Mouse (Mus musculus): ENCODE measurements at regions not wholly inside any gene's neighbourhood (a gene's known extent, or its start where the extent isn't known, plus 50 kb on each side); places are given as distances from the start of the nearest gene placed in this dataset.

DNA sequence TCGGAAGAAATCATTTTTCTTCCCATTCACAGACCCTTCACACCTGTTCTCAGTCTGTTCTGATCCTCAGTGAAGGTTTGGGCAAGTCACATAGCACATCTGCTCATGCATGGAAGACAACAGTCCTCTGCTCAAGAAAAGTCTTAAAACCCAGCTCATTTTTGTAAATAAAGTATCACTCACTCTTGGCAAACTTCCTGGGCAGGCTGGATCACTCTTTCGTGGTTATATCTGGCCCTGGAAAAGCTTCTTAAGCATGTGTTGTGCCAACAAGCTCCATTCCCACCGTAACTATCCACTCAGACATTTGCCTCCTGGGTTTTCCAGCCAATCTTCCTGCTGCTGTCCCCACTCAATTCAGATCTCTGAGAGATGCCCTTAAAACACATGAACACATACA lies 103.2 kb upstream of the Cep85l start:
- H3K27me3 ChIP-seq = no peaks in the 10 kb centered on the region
- no peak overlapping the region for H3K4me2 ChIP-seq
- H3K4me1 ChIP-seq (replicated peaks) = no peaks in the 10 kb centered on the region
- no peak for ATAC-seq (ENCODE audit: insufficient number of reproducible peaks, insufficient read depth, low FRiP score, low TSS enrichment, low read depth)
- no peak overlapping the region for H3K9ac ChIP-seq (replicated peaks)
- H3K27ac ChIP-seq = no peak overlapping the region
- H3K4me3 ChIP-seq (replicated peaks) = no peak overlapping the region
- 83% methylated on average over 3 of the region's 3 CpGs for WGBS
- H3K9me3 ChIP-seq = 0 out of 2 replicates have a peak, but pooled peaks cover 4% of the 10 kb centered on the region
- H3K36me3 ChIP-seq = no peaks in the 10 kb centered on the region

DNA sequence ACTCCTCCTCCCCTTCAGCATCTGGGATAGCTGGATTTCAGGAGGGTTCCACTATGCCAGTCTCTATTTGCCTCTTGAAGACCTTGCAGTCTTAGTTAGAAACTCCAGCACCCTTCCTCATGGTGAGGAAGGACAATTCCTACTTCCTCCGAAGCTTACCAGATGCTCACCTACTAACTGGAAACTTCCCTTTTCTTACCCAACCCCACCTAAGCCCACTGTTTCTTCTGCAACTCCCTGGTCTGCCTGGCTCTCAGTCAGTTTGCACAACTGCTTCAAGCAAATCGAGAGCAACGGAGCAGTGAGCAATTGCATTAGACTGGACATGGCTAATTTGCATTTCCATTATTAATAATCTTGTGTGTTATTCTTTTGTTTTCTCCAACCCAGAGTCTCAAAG lies 90.5 kb upstream of the Cep85l start:
- H3K27ac ChIP-seq = no peak overlapping the region
- WGBS = 91% methylated on average over 3 of the region's 3 CpGs
- no peak overlapping the region for H3K4me2 ChIP-seq
- peaks cover 29% of the 10 kb centered on the region for H3K9me3 ChIP-seq
- ATAC-seq (ENCODE audit: insufficient number of reproducible peaks, insufficient read depth, low FRiP score, low TSS enrichment, low read depth) = no peak
- H3K27me3 ChIP-seq = no peaks in the 10 kb centered on the region
- no peak overlapping the region for H3K9ac ChIP-seq (replicated peaks)
- H3K4me1 ChIP-seq (replicated peaks) = no peaks in the 10 kb centered on the region
- no peaks in the 10 kb centered on the region for H3K36me3 ChIP-seq
- H3K4me3 ChIP-seq (replicated peaks) = no peak overlapping the region

DNA sequence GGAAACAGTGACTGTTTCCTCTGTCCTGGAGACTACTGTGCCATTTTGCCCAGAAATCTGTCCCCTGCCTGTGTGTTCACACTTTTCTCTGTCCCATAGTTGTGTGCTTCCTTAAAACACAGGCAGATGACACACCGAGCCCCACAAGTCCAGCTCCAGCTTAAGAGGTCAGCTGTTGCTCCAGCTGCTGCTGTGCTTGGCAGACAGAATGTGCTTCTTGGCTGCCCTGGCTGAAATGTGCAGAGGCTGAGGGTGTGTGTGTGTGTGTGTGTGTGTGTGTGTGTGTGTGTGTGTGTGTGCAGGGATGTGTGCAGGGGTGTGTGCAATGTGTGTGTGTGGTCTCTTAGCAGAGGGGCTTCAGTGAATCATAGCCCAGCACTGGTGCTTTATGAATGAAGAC lies 89.9 kb upstream of the Cep85l start:
- no peaks in the 10 kb centered on the region for H3K27me3 ChIP-seq
- H3K27ac ChIP-seq = no peak overlapping the region
- 89% methylated on average over 1 of the region's 1 CpGs for WGBS
- no peaks in the 10 kb centered on the region for H3K4me1 ChIP-seq (replicated peaks)
- no peak for ATAC-seq (ENCODE audit: insufficient number of reproducible peaks, insufficient read depth, low FRiP score, low TSS enrichment, low read depth)
- H3K4me3 ChIP-seq (replicated peaks) = no peak overlapping the region
- H3K4me2 ChIP-seq = no peak overlapping the region
- H3K9me3 ChIP-seq = peaks cover 27% of the 10 kb centered on the region
- H3K9ac ChIP-seq (replicated peaks) = no peak overlapping the region
- no peaks in the 10 kb centered on the region for H3K36me3 ChIP-seq

DNA sequence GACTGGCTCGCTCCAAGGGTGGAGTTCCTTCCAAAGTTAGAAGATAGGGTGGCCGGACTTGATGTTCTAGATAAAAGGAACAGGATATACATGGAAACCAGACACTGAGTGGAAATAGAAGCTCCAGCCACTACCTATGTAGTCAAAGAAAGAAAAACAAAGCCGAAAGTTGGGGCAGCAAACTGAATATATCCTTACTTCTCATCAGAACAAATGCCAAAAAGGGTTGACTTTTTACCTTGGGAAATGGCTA lies 88.5 kb upstream of the Cep85l start:
- no peaks in the 10 kb centered on the region for H3K36me3 ChIP-seq
- H3K9me3 ChIP-seq = peaks cover 21% of the 10 kb centered on the region
- ATAC-seq (ENCODE audit: insufficient number of reproducible peaks, insufficient read depth, low FRiP score, low TSS enrichment, low read depth) = no peak
- 0 out of 2 replicates have a peak, but pooled peaks cover 3% of the 10 kb centered on the region for H3K4me1 ChIP-seq (replicated peaks)
- no peaks in the 10 kb centered on the region for H3K27me3 ChIP-seq
- no peak overlapping the region for H3K27ac ChIP-seq
- 88% methylated on average over 3 of the region's 3 CpGs for WGBS
- H3K9ac ChIP-seq (replicated peaks) = no peak overlapping the region
- H3K4me3 ChIP-seq (replicated peaks) = no peak overlapping the region
- no peak overlapping the region for H3K4me2 ChIP-seq

DNA sequence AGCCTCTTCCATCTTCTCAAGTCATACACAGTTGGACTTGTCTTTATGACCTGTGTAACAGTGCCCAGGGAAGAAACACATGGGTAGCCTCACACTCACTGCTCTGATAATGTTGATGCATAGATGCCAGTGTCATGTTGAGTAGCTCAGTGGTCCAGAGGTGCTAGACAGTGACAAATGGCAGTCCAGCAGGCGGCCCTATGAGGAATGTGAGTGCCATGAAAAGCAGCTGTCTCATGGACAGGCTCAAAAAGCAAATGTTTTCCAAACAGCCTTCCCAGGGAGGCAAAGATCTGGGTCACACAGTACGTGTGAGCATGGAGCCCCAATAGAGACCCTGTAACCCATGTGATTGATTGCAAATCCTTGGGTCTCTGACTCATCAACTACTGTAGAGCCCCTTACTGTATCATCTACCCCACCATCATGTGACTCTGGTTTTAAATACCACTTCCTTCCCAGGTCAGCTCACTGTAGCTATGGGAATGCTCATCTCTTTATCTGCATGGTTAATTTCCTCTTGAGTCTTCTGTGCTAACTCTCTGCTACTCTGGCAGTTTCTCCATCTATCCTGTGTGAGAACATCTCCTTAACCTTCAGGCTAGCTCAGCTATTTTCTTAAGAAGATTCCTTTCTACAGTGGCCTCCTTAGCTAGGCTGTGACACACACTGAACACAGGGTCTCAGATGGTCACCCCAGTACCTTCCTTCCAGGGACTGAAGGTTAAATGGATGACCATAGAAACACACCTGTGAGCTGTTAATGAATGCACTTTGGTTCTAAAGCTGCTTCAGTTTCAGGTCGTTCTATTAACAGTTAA lies 87.9 kb upstream of the Cep85l start:
- Histone ChIP-seq H3K9ac (replicated peaks) (no peak overlapping the region), H3K27ac (no peak overlapping the region), H3K9me3 (peaks cover 18% of the 10 kb centered on the region), H3K27me3 (no peaks in the 10 kb centered on the region), H3K4me2 (no peak overlapping the region), H3K36me3 (no peaks in the 10 kb centered on the region), H3K4me3 (replicated peaks) (no peak overlapping the region), H3K4me1 (replicated peaks) (0 out of 2 replicates have a peak, but pooled peaks cover 3% of the 10 kb centered on the region)
- WGBS = 66% methylated on average over 3 of the region's 3 CpGs
- no peak for ATAC-seq (ENCODE audit: insufficient number of reproducible peaks, insufficient read depth, low FRiP score, low TSS enrichment, low read depth)

DNA sequence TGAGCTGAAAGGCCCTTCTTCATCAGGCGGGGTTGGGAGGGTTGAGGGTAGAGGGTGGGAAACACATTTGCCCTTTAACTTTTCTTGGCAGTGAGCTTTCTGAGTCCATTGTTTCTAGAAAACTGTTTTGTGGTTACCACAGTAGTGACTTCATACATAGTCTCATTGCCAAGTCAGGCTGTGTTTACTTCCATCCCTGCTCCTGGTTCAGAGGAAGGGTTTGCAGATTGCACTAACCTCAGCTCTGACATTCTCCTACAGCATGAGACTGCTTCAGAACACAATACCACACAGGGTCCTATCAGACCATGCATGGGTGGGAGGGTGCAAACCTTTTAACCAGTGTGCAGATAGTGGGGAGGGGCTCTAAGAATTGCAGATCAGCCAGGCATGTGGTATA lies 87.1 kb upstream of the Cep85l start:
- Histone ChIP-seq H3K4me3 (replicated peaks) (no peak overlapping the region), H3K4me1 (replicated peaks) (0 out of 2 replicates have a peak, but pooled peaks cover 3% of the 10 kb centered on the region), H3K27me3 (no peaks in the 10 kb centered on the region), H3K36me3 (no peaks in the 10 kb centered on the region), H3K9ac (replicated peaks) (no peak overlapping the region), H3K9me3 (peaks cover 12% of the 10 kb centered on the region), H3K27ac (no peak overlapping the region), H3K4me2 (no peak overlapping the region)
- WGBS = 83% methylated on average over 1 of the region's 1 CpGs
- ATAC-seq (ENCODE audit: insufficient number of reproducible peaks, insufficient read depth, low FRiP score, low TSS enrichment, low read depth) = no peak

DNA sequence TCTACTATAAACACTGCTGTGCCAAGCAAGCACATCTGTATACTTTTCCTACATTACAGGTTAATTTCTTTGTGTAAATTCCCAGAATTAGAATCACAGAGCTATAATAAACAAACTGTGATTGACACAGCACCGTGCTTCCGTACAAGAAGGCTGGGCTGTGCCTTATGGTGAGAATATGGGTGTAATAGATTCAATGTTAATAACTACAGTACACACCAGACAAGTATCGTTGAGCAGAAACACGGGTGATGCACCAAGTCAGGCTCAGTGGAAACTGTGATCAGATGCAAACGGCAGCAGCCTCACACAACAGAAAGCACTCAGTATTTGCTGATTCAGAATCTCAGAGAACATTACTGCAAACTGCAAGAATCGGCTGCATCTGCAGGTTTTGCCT lies 86.5 kb upstream of the Cep85l start:
- no peak overlapping the region for H3K4me3 ChIP-seq (replicated peaks)
- no peak overlapping the region for H3K9ac ChIP-seq (replicated peaks)
- no peak overlapping the region for H3K27ac ChIP-seq
- H3K27me3 ChIP-seq = no peaks in the 10 kb centered on the region
- H3K9me3 ChIP-seq = peaks cover 6% of the 10 kb centered on the region
- 78% methylated on average over 6 of the region's 6 CpGs for WGBS
- H3K4me1 ChIP-seq (replicated peaks) = 0 out of 2 replicates have a peak, but pooled peaks cover 3% of the 10 kb centered on the region
- no peaks in the 10 kb centered on the region for H3K36me3 ChIP-seq
- ATAC-seq (ENCODE audit: insufficient number of reproducible peaks, insufficient read depth, low FRiP score, low TSS enrichment, low read depth) = no peak
- no peak overlapping the region for H3K4me2 ChIP-seq

DNA sequence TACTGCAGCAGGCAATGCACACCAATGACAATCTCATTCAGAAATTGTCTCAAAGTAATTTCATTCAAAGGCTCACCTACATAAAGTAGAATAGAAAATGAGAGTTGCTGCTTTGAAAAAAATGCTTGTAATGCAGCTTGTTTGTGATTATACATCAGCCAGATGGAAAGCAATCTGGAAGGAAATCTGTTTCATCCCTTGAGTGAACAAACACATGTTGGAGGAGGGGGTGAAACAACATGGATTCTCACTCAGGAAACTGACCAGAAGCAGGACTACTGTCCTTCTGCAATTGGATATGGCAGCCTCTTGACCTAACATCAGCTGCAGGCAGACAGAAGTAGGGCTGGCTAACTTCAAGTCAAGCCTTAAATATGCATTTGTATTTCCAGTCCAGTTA lies 84.8 kb upstream of the Cep85l start:
- H3K27ac ChIP-seq = no peak overlapping the region
- H3K4me1 ChIP-seq (replicated peaks) = 0 out of 2 replicates have a peak, but pooled peaks cover 3% of the 10 kb centered on the region
- no peaks in the 10 kb centered on the region for H3K27me3 ChIP-seq
- H3K4me3 ChIP-seq (replicated peaks) = no peak overlapping the region
- H3K4me2 ChIP-seq = no peak overlapping the region
- no peaks in the 10 kb centered on the region for H3K36me3 ChIP-seq
- H3K9me3 ChIP-seq = no peaks in the 10 kb centered on the region
- ATAC-seq (ENCODE audit: insufficient number of reproducible peaks, insufficient read depth, low FRiP score, low TSS enrichment, low read depth) = no peak
- H3K9ac ChIP-seq (replicated peaks) = no peak overlapping the region

DNA sequence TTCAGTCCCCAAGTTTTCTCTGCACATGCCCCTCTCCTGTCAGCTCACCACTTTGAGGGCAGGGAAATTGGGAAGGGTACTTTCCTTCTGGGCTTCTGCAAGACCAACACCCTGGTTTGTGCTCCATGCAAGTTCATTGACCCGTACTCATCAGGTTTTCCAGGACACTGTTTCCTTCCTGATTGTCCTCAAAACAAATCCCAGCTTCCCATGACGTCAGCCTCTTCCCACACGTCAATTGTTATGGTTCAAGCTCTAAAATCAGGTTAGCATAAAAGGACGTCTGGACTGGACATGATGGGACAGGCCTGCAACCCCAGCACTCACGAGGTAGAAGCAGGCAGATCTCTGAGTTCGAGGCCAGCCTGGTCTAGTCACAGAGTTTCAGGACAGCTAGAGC lies 84.3 kb upstream of the Cep85l start:
- ATAC-seq (ENCODE audit: insufficient number of reproducible peaks, insufficient read depth, low FRiP score, low TSS enrichment, low read depth) = no peak
- no peaks in the 10 kb centered on the region for H3K36me3 ChIP-seq
- WGBS = 72% methylated on average over 6 of the region's 6 CpGs

DNA sequence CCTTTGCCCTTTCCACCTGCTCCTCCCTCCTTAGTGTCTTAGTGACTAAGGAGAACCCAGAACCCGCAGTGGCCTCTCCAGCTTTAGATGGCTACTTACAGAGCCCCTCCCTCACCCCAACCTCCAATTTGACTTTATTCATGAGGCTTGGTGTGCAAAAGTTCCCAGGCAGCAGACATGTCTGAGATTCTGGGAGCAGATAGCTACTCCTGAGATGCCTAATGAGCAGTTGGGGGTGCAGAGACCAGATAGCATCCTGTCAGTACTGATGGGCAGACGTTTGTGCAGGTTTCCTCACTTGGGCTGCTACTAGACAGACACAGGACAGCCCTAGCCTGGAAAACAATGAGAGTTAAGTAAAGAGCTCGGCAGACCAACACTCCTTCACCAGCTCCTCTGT lies 83.7 kb upstream of the Cep85l start:
- no peak overlapping the region for H3K27ac ChIP-seq
- no peak overlapping the region for H3K4me2 ChIP-seq
- 45% methylated on average over 3 of the region's 3 CpGs for WGBS
- 0 out of 2 replicates have a peak, but pooled peaks cover 3% of the 10 kb centered on the region for H3K4me1 ChIP-seq (replicated peaks)
- no peak overlapping the region for H3K4me3 ChIP-seq (replicated peaks)
- H3K9ac ChIP-seq (replicated peaks) = no peak overlapping the region
- H3K9me3 ChIP-seq = no peaks in the 10 kb centered on the region
- H3K36me3 ChIP-seq = no peaks in the 10 kb centered on the region
- no peaks in the 10 kb centered on the region for H3K27me3 ChIP-seq
- ATAC-seq (ENCODE audit: insufficient number of reproducible peaks, insufficient read depth, low FRiP score, low TSS enrichment, low read depth) = no peak

More for the DNA sequence above, 84.3 kb upstream of the Cep85l start:
- Histone ChIP-seq H3K4me3 (replicated peaks) (no peak overlapping the region), H3K27me3 (no peaks in the 10 kb centered on the region), H3K27ac (no peak overlapping the region), H3K9me3 (no peaks in the 10 kb centered on the region), H3K4me2 (no peak overlapping the region), H3K9ac (replicated peaks) (no peak overlapping the region), H3K4me1 (replicated peaks) (0 out of 2 replicates have a peak, but pooled peaks cover 3% of the 10 kb centered on the region)

DNA sequence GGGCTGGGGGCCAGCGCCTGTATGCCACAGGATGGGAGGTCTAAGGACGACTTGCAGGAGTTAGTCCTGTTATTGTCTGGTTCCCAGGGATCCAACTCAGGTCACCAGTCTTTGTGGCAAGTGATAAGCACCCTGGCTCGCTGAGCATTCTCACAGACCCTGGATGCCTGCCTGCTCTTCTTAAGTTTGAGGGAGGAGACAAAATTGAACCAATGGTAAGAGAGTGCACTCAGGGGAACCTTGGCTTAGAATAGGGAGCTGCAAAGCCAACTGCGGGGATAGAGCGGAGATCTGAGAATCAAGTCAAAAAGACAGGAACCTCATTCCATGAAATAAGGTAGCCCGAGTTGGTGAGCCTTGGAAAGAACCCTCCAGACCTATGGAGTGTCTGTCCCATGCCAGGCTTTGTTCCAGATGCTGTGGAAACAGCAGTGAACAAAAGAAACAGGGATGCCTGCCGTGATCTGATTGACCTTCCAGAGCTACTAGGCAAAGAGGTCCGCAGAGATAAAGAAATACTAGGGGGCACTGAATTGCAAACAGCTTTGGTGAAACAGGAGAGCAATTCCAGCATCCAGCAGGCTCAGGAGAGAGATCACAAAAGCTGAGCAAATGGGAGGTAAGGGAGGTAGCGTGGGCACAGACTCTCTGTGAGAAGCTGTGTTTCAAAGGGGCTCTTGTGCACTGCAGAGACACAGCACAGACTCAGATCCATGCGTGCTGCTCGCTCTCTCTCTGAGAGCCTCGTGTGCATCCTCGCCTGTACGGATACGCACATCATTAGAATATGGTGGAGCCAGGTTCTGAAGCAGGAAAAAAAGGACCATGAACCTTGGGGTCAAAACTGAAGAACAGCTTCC lies 82.9 kb upstream of the Cep85l start:
- H3K4me1 ChIP-seq (replicated peaks) = 0 out of 2 replicates have a peak, but pooled peaks cover 3% of the 10 kb centered on the region
- H3K27me3 ChIP-seq = no peaks in the 10 kb centered on the region
- no peak overlapping the region for H3K4me3 ChIP-seq (replicated peaks)
- no peak overlapping the region for H3K9ac ChIP-seq (replicated peaks)
- no peak for ATAC-seq (ENCODE audit: insufficient number of reproducible peaks, insufficient read depth, low FRiP score, low TSS enrichment, low read depth)
- no peak overlapping the region for H3K27ac ChIP-seq
- 56% methylated on average over 15 of the region's 15 CpGs for WGBS
- no peaks in the 10 kb centered on the region for H3K9me3 ChIP-seq
- H3K36me3 ChIP-seq = no peaks in the 10 kb centered on the region
- no peak overlapping the region for H3K4me2 ChIP-seq
